Mouse (Mus musculus) stomach, embryonic 14.5 days (tissue): ENCODE measurements at regions not wholly inside any gene's neighbourhood (a gene's known extent, or its start where the extent isn't known, plus 50 kb on each side); places are given as distances from the start of the nearest gene placed in this dataset. TPM values are rescaled to one million over a fixed set of nuclear protein-coding genes. Genes with fewer than 3 reads are reported as not detected.

ENCODE experiments used
- microRNA-seq: library from miRNA; unstranded; fragments of <30 nt; microRNA quantifications from one replicate; pipeline ENCODE4, GENCODE M21; 2016

Small RNA genes lying in the stretch of these regions (microRNA-seq; reads per million reads assigned to microRNA genes)
- gene Gm23061: not detected
